Mouse (Mus musculus) erythroblast, embryonic 14.5 days (primary cell): ENCODE measurements around the gene Ckap4.

Experiments
- GATA1 ChIP-seq: IDR thresholded peaks from 2 replicates; pipeline ENCODE4 v1.6.1; 2012; ENCODE audit warnings: low read length, inconsistent platforms, mixed read lengths
- TAL1 ChIP-seq: IDR thresholded peaks from 3 replicates; pipeline ENCODE4 v1.6.1; 2012; ENCODE audit warnings: low read length, inconsistent platforms, mixed read lengths

- TF ChIP-seq GATA1, result no peak
- no peak for TF ChIP-seq TAL1
These were observed 48.4 kb upstream of the Ckap4 start for GRCm38 (mm10) chr10:84582236-84582635.
